Comparison of ENCODE assay signal across 9 mouse cellular contexts in the genomic region with DNA sequence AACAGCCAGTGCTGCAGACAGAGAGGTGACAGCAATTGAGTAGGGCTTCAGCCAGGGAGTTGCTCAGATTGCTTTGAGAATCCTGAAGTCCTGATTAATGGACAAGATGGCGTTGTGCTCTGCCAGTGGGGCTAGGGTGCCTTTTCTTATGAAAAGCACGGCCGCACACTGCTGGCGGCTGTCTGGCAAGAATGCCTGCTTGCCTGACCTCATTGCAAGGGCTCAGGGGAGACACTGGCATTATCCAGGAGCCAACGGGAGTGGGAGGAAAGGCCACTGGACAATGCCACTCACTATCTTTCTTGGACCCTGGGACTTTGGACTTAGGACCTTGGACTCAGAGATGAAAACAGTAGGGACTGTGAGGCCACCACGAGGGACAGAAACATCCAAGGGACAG.
DNase-seq lines count a peak whose midpoint lies in the region; ATAC-seq and TF ChIP-seq lines count a peak whose summit lies in the region.
"Had no signal": no experiment of that assay in that cellular context is flagged by ENCODE, and none has a peak within 500 bp of the region (broad histone marks: within the 10 kb centered on the region; RNA-seq: fewer than 3 reads in every experiment).

No protein-coding gene starts in this region.

- no peak for DNase-seq in midbrain, embryonic 10.5 days (ENCODE audit: low spot score)
- DNase-seq in midbrain, embryonic 11.5 days (ENCODE audit: low spot score, missing footprints): no peak
- DNase-seq in kidney, adult 8-10 months: peak; percentile 52 to 59
- DNase-seq: cerebellum, postnatal 14 days had no signal

- TF ChIP-seq CTCF in small intestine, adult 2 months (IDR thresholded peaks at IDR 0.05; ENCODE audit: extremely low read depth, insufficient read length, insufficient replicate concordance, low read depth, low read length): no peak

- 72% methylated on average over 6 of the region's 6 CpGs for WGBS in midbrain, embryonic 10.5 days
- 72% methylated on average over 6 of the region's 6 CpGs for WGBS in midbrain, embryonic 11.5 days
- 31% methylated on average over 6 of the region's 6 CpGs for WGBS in forebrain, embryonic 12.5 days
- WGBS in small intestine, adult 2 months: 70% methylated on average over 6 of the region's 6 CpGs

- no peak for TF ChIP-seq POLR2A in small intestine, adult 2 months (IDR thresholded peaks at IDR 0.05; ENCODE audit: low read depth, low read length)

- no peak overlapping the region for H3K4me3 ChIP-seq in midbrain, embryonic 10.5 days
- no peak overlapping the region for H3K4me3 ChIP-seq in midbrain, embryonic 11.5 days (ENCODE audit: low read depth, low read length)
- no peak overlapping the region for H3K4me3 ChIP-seq in forebrain, embryonic 12.5 days (replicated peaks)
- no peak overlapping the region for H3K4me3 ChIP-seq in small intestine, adult 2 months (ENCODE audit: low read depth, low read length)
- H3K4me3 ChIP-seq: limb, embryonic 12.5 days had no signal

- no peak overlapping the region for H3K4me2 ChIP-seq in midbrain, embryonic 11.5 days
- H3K4me2 ChIP-seq in forebrain, embryonic 12.5 days: no peak overlapping the region
- H3K4me2 ChIP-seq: limb, embryonic 12.5 days had no signal

- ATAC-seq in midbrain, embryonic 11.5 days (ENCODE audit: low FRiP score): no peak
- no peak for ATAC-seq in forebrain, embryonic 12.5 days (ENCODE audit: low FRiP score)
- no peak for ATAC-seq in erythroid progenitor cell, adult 5-6 weeks (replicated peaks; ENCODE audit: low FRiP score, poor library complexity, severe bottlenecking)
- no peak for ATAC-seq in frontal cortex, adult (ENCODE audit: low TSS enrichment)

- H3K36me3 ChIP-seq in midbrain, embryonic 10.5 days: peaks cover 17% of the 10 kb centered on the region
- H3K36me3 ChIP-seq in midbrain, embryonic 11.5 days (ENCODE audit: control insufficient read depth, insufficient read depth, low read length): no peaks in the 10 kb centered on the region
- 0 out of 2 replicates have a peak, but pooled peaks cover 19% of the 10 kb centered on the region for H3K36me3 ChIP-seq in forebrain, embryonic 12.5 days (replicated peaks)
- H3K36me3 ChIP-seq in small intestine, adult 2 months (ENCODE audit: control insufficient read depth, insufficient read depth, low read length): peaks cover 8% of the 10 kb centered on the region; the same call in 1 of the 2 replicates

- H3K4me1 ChIP-seq in midbrain, embryonic 10.5 days: peaks cover 68% of the 10 kb centered on the region
- peaks cover 18% of the 10 kb centered on the region for H3K4me1 ChIP-seq in midbrain, embryonic 11.5 days (ENCODE audit: control insufficient read depth, insufficient read depth, low read length)
- peaks cover 72% of the 10 kb centered on the region for H3K4me1 ChIP-seq in forebrain, embryonic 12.5 days
- peaks cover 47% of the 10 kb centered on the region for H3K4me1 ChIP-seq in small intestine, adult 2 months (ENCODE audit: control insufficient read depth, insufficient read depth, insufficient read length, low read length)

- H3K9me3 ChIP-seq in midbrain, embryonic 10.5 days (replicated peaks): no peaks in the 10 kb centered on the region
- H3K9me3 ChIP-seq in midbrain, embryonic 11.5 days (ENCODE audit: control insufficient read depth, low read length): no peaks in the 10 kb centered on the region
- H3K9me3 ChIP-seq in forebrain, embryonic 12.5 days: no peaks in the 10 kb centered on the region
- H3K9me3 ChIP-seq: limb, embryonic 12.5 days had no signal

- no peak overlapping the region for H3K9ac ChIP-seq in midbrain, embryonic 11.5 days (ENCODE audit: low read length)
- H3K9ac ChIP-seq in forebrain, embryonic 12.5 days: peak overlapping the region; percentile 17; the same call in 1 of the 2 replicates
- H3K9ac ChIP-seq: limb, embryonic 12.5 days had no signal

- H3K27me3 ChIP-seq in midbrain, embryonic 10.5 days (ENCODE audit: low read depth, poor library complexity, severe bottlenecking): no peaks in the 10 kb centered on the region
- H3K27me3 ChIP-seq in midbrain, embryonic 11.5 days (ENCODE audit: control insufficient read depth, insufficient read depth, low read length): no peaks in the 10 kb centered on the region
- no peaks in the 10 kb centered on the region for H3K27me3 ChIP-seq in forebrain, embryonic 12.5 days
- H3K27me3 ChIP-seq in small intestine, adult 2 months (ENCODE audit: control insufficient read depth, insufficient read depth, low read length): no peaks in the 10 kb centered on the region
- H3K27me3 ChIP-seq: limb, embryonic 12.5 days had no signal

- peak overlapping the region; percentile 68 for H3K27ac ChIP-seq in midbrain, embryonic 10.5 days (replicated peaks)
- no peak overlapping the region for H3K27ac ChIP-seq in midbrain, embryonic 11.5 days (ENCODE audit: low read depth, low read length)
- peak overlapping the region; percentile 89 for H3K27ac ChIP-seq in forebrain, embryonic 12.5 days
- H3K27ac ChIP-seq in small intestine, adult 2 months (ENCODE audit: insufficient read depth, low read depth, low read length): peak overlapping the region; percentile 64
- H3K27ac ChIP-seq: limb, embryonic 12.5 days had no signal

Comparison
In these comparisons a context has a peak if more than half of its experiments do, and no peak if none do; other contexts are left out.
1. DNase-seq: peak in kidney, adult 8-10 months (2 of 2); none in midbrain, embryonic 10.5 days (single experiment) and midbrain, embryonic 11.5 days (single experiment).